Mouse (Mus musculus): ENCODE measurements at regions not wholly inside any gene's neighbourhood (a gene's known extent, or its start where the extent isn't known, plus 50 kb on each side); places are given as distances from the start of the nearest gene placed in this dataset.

GRCm38 (mm10) chr16:5380626-5381025, 124.8 kb upstream of the Eef2kmt start:
- DNase-seq (ENCODE audit: low read depth, low spot score): no peak

GRCm38 (mm10) chr16:5377001-5377400, 121.2 kb upstream of the Eef2kmt start:
- no peak for DNase-seq (ENCODE audit: low read depth, low spot score)

- peak; percentile 58 for DNase-seq (ENCODE audit: low read depth, low spot score)
Measured at GRCm38 (mm10) chr16:5374818-5375605, 119.2 kb upstream of the Eef2kmt start.

GRCm38 (mm10) chr16:5371175-5371893, 115.6 kb upstream of the Eef2kmt start:
- DNase-seq (ENCODE audit: low read depth, low spot score): no peak

- DNase-seq (ENCODE audit: low read depth, low spot score): peak; percentile 58
Measured at GRCm38 (mm10) chr16:5370496-5370895, 114.7 kb upstream of the Eef2kmt start.

GRCm38 (mm10) chr16:5368897-5369558, 113.2 kb upstream of the Eef2kmt start:
- DNase-seq (ENCODE audit: low read depth, low spot score): peak; percentile 40

GRCm38 (mm10) chr16:5368357-5368756, 112.6 kb upstream of the Eef2kmt start:
- DNase-seq (ENCODE audit: low read depth, low spot score): no peak

GRCm38 (mm10) chr16:5367581-5368119, 111.9 kb upstream of the Eef2kmt start:
- peak; percentile 39 for DNase-seq (ENCODE audit: low read depth, low spot score)

GRCm38 (mm10) chr16:5366021-5366420, 110.2 kb upstream of the Eef2kmt start:
- DNase-seq (ENCODE audit: low read depth, low spot score): no peak

GRCm38 (mm10) chr16:5363007-5363570, 107.3 kb upstream of the Eef2kmt start:
- peak; percentile 62 for DNase-seq (ENCODE audit: low read depth, low spot score)

- no peak for DNase-seq (ENCODE audit: low read depth, low spot score)
Measured at GRCm38 (mm10) chr16:5359193-5359592, 103.4 kb upstream of the Eef2kmt start.

GRCm38 (mm10) chr16:5353881-5354280, 98.1 kb upstream of the Eef2kmt start:
- DNase-seq (ENCODE audit: low read depth, low spot score): no peak

GRCm38 (mm10) chr16:5351890-5352571, 96.2 kb upstream of the Eef2kmt start:
- peak; percentile 92 for DNase-seq (ENCODE audit: low read depth, low spot score)

- no peak for DNase-seq (ENCODE audit: low read depth, low spot score)
Measured at GRCm38 (mm10) chr16:5347151-5347550, 91.4 kb upstream of the Eef2kmt start.

- no peak for DNase-seq (ENCODE audit: low read depth, low spot score)
Measured at GRCm38 (mm10) chr16:5342326-5342725, 86.5 kb upstream of the Eef2kmt start.

GRCm38 (mm10) chr16:5316271-5316670, 60.5 kb upstream of the Eef2kmt start:
- no peak for DNase-seq (ENCODE audit: low read depth, low spot score)

- DNase-seq (ENCODE audit: low read depth, low spot score): no peak
Measured at GRCm38 (mm10) chr16:5313261-5313660, 57.5 kb upstream of the Eef2kmt start.

GRCm38 (mm10) chr16:5311456-5311855, 55.7 kb upstream of the Eef2kmt start:
- DNase-seq (ENCODE audit: low read depth, low spot score): no peak

GRCm38 (mm10) chr16:5310736-5311135, 55.0 kb upstream of the Eef2kmt start:
- DNase-seq (ENCODE audit: low read depth, low spot score): no peak

- no peak for DNase-seq (ENCODE audit: low read depth, low spot score)
Measured at GRCm38 (mm10) chr16:5307761-5308160, 52.0 kb upstream of the Eef2kmt start.

GRCm38 (mm10) chr16:5307249-5307605, 51.4 kb upstream of the Eef2kmt start:
- no peak for DNase-seq (ENCODE audit: low read depth, low spot score)

Measured in CD4-positive, CD25-positive, alpha-beta regulatory T cell, adult 2 months (primary cell).